Mouse (Mus musculus) layer of hippocampus, adult 2 months (tissue): ENCODE results near the gene Itga6. TPM values are rescaled to one million over a fixed set of nuclear protein-coding genes. Genes with fewer than 3 reads are reported as not detected.
"Not testable (repeated sequence)": the region's sequence is repeated elsewhere in the genome, so short reads cannot be mapped to it uniquely, and the experiment has no call there.

Source experiments
- DNase-seq, 2 experiments: peaks; one replicate each; pipeline ENCODE4 v3.0.0; 2022; ENCODE audit warnings: low spot score in 2 of 2
- H3K27ac ChIP-seq: fragments of 200-600 bp; 2 replicates; pipeline ENCODE4 v1.8.1; 2022
- H3K4me3 ChIP-seq: fragments of 200-600 bp; 2 replicates; pipeline ENCODE4 v1.8.1; 2022; ENCODE audit warnings: mild to moderate bottlenecking
- CTCF ChIP-seq: fragments of 200-600 bp; conservative IDR thresholded peaks from 2 replicates; pipeline ENCODE4 v1.8.1; 2022; ENCODE audit warnings: antibody characterized with exemption, mild to moderate bottlenecking, moderate library complexity
- long read RNA-seq, 2 experiments: library from polyadenylated mRNA; stranded (forward); transcript quantifications; one replicate each; pipeline ENCODE4 v2.0.0; 2021; ENCODE audit warnings: borderline mapping rate in 2 of 2
- total RNA-seq, 2 experiments: library from RNA; stranded (reverse); gene quantifications; 2 replicates each; pipeline ENCODE4 v1.2.3; 2021

Itga6 gene
- total RNA-seq, result 10 to 100 TPM; 21.1 to 25.8 TPM
- long read RNA-seq, experiment 1, full-length matches to known transcripts, result 6 of 18 reads
- long read RNA-seq, experiment 1, partial matches to known transcripts, result 6 of 18 reads
- long read RNA-seq, experiment 1, other reads (novel, unspliced or antisense), result 6 of 18 reads
- long read RNA-seq, experiment 2, full-length matches to known transcripts, result 1 of 12 reads
- long read RNA-seq, experiment 2, partial matches to known transcripts, result 5 of 12 reads
- long read RNA-seq, experiment 2, other reads (novel, unspliced or antisense), result 6 of 12 reads

- DNase-seq, result no peak
- Histone ChIP-seq H3K4me3 (no peak within 1 kb of the TSS), H3K27ac (peak within 1 kb of the TSS; percentile 65; the same call in 1 of the 2 replicates)
- no peak for TF ChIP-seq CTCF
These were observed at the start of gene Itga6 for GRCm38 (mm10) chr2:71745610-71746374. TSS of gene Itga6 (plus strand) at chr2:71745616.

- no peak for DNase-seq
- Histone ChIP-seq H3K27ac (no peak overlapping the region), H3K4me3 (no peak overlapping the region)
- TF ChIP-seq CTCF, result no peak
These were observed 48.6 kb upstream of the Itga6 start for GRCm38 (mm10) chr2:71696776-71697175.

GRCm38 (mm10) chr2:71697408-71698336, 47.7 kb upstream of the Itga6 start:
- DNase-seq, result no peak
- no peak overlapping the region for H3K4me3 ChIP-seq
- no peak for TF ChIP-seq CTCF
- peak overlapping the region; percentile 23; the same call in 1 of the 2 replicates for H3K27ac ChIP-seq

- TF ChIP-seq CTCF, result no peak
- Histone ChIP-seq H3K4me3 (no peak overlapping the region), H3K27ac (peak overlapping the region; percentile 19)
- no peak for DNase-seq
These were observed 47.0 kb upstream of the Itga6 start for GRCm38 (mm10) chr2:71698366-71698765.

- no peak overlapping the region for H3K4me3 ChIP-seq
- no peak for TF ChIP-seq CTCF
- H3K27ac ChIP-seq, result no peak overlapping the region
- DNase-seq, result no peak
These were observed 46.5 kb upstream of the Itga6 start for GRCm38 (mm10) chr2:71698942-71699341.

GRCm38 (mm10) chr2:71701341-71701740, 44.1 kb upstream of the Itga6 start:
- Histone ChIP-seq H3K27ac (no peak overlapping the region), H3K4me3 (no peak overlapping the region)
- no peak for TF ChIP-seq CTCF
- DNase-seq, result no peak

GRCm38 (mm10) chr2:71704309-71704708, 41.1 kb upstream of the Itga6 start:
- no peak for DNase-seq
- TF ChIP-seq CTCF, result no peak
- Histone ChIP-seq H3K27ac (no peak overlapping the region), H3K4me3 (no peak overlapping the region)

- no peak for TF ChIP-seq CTCF
- no peak for DNase-seq
- Histone ChIP-seq H3K27ac (no peak overlapping the region), H3K4me3 (no peak overlapping the region)
These were observed 36.5 kb upstream of the Itga6 start for GRCm38 (mm10) chr2:71708886-71709285.

GRCm38 (mm10) chr2:71711640-71712039, 33.8 kb upstream of the Itga6 start:
- TF ChIP-seq CTCF, result no peak
- H3K27ac ChIP-seq, result no peak overlapping the region
- no peak overlapping the region for H3K4me3 ChIP-seq
- no peak for DNase-seq

- no peak overlapping the region for H3K27ac ChIP-seq
- no peak for DNase-seq
- H3K4me3 ChIP-seq, result no peak overlapping the region
- TF ChIP-seq CTCF, result no peak
These were observed 31.0 kb upstream of the Itga6 start for GRCm38 (mm10) chr2:71714416-71714815.

GRCm38 (mm10) chr2:71719005-71719386, 26.4 kb upstream of the Itga6 start:
- H3K27ac ChIP-seq, result no peak overlapping the region
- no peak for DNase-seq
- TF ChIP-seq CTCF, result no peak

GRCm38 (mm10) chr2:71719387-71720034, 25.9 kb upstream of the Itga6 start:
- no peak overlapping the region for H3K27ac ChIP-seq
- no peak overlapping the region for H3K4me3 ChIP-seq
- TF ChIP-seq CTCF, result no peak
- no peak for DNase-seq

More at GRCm38 (mm10) chr2:71719005-71719386, 26.4 kb upstream of the Itga6 start:
- no peak overlapping the region for H3K4me3 ChIP-seq

GRCm38 (mm10) chr2:71720556-71720955, 24.9 kb upstream of the Itga6 start:
- not testable (repeated sequence) for H3K27ac ChIP-seq, DNase-seq, H3K4me3 ChIP-seq
